Mouse (Mus musculus) liver, embryonic 16.5 days (tissue): ENCODE measurements around the gene Zfp93. TPM values are rescaled to one million over a fixed set of nuclear protein-coding genes. Genes with fewer than 3 reads are reported as not detected.
A peak's percentile ranks its signal among the peaks of the same experiment; 100 is the strongest.

Experiments
- ATAC-seq: fragments of 200-750 bp; cut with Nextera tagmentation; 2 replicates; pipeline ENCODE4 v1.8.0; 2017; ENCODE audit warnings: low read depth, mild to moderate bottlenecking, moderate number of reproducible peaks, moderate library complexity
- H3K27ac ChIP-seq: fragments of 300-500 bp; sonication (generic); 2 replicates; pipeline ENCODE4 v1.5.1; 2014; ENCODE audit warnings: mild to moderate bottlenecking, low read length
- H3K27me3 ChIP-seq: fragments of 300-500 bp; sonication (generic); 2 replicates; pipeline ENCODE4 v1.6.1; 2014; ENCODE audit warnings: low read depth, low read length, mixed read lengths; ENCODE audit not compliant: control insufficient read depth, insufficient read depth
- H3K36me3 ChIP-seq: fragments of 300-500 bp; sonication (generic); 2 replicates; pipeline ENCODE4 v1.6.1; 2014; ENCODE audit warnings: mild to moderate bottlenecking; ENCODE audit not compliant: control insufficient read depth, insufficient read depth
- H3K4me1 ChIP-seq: fragments of 300-500 bp; sonication (generic); 2 replicates; pipeline ENCODE4 v1.6.1; 2014; ENCODE audit warnings: low read depth, low read length, mixed read lengths; ENCODE audit not compliant: control insufficient read depth
- H3K4me2 ChIP-seq: fragments of 300-500 bp; sonication (generic); 2 replicates; pipeline ENCODE4 v1.6.1; 2014; ENCODE audit warnings: low read depth, low read length, mixed read lengths
- H3K4me3 ChIP-seq: fragments of 300-500 bp; sonication (generic); 2 replicates; pipeline ENCODE4 v1.5.1; 2014; ENCODE audit warnings: low read depth, mild to moderate bottlenecking, low read length
- H3K9ac ChIP-seq: fragments of 300-500 bp; sonication (generic); 2 replicates; pipeline ENCODE4 v1.6.1; 2014; ENCODE audit warnings: low read depth, low read length
- H3K9me3 ChIP-seq: fragments of 300-500 bp; sonication (generic); replicated peaks from 2 replicates; pipeline ENCODE4 v1.6.1; 2016; ENCODE audit warnings: low read length; ENCODE audit not compliant: control insufficient read depth
- WGBS: fragments of 180-500 bp; shearing (Covaris S2); extraction: QIAGEN DNeasy Blood & Tissue Kit; methylation state at CpG from one replicate; pipeline ENCODE4 v1.1.7; 2014; ENCODE audit not compliant: insufficient replicate concordance; 5-methylcytosine and 5-hydroxymethylcytosine counted together
- polyA plus RNA-seq: library from polyadenylated mRNA; unstranded; fragments of >200 nt; fragmentation: Nextera tagmentation; extraction: Ambion mirVana; gene quantifications from 2 replicates; pipeline ENCODE4 v1.2.1, GENCODE M21; 2015

Gene Zfp93
- polyA plus RNA-seq, 1 experiment from 2014 or later: 1.3 TPM

- Histone ChIP-seq H3K27me3 (no peaks in the 10 kb centered on the region), H3K4me1 (peaks cover 12% of the 10 kb centered on the region), H3K9ac (no peak overlapping the region), H3K4me3 (no peak overlapping the region), H3K27ac (no peak overlapping the region), H3K36me3 (no peaks in the 10 kb centered on the region; the same call in 1 of the 2 replicates), H3K4me2 (no peak overlapping the region), H3K9me3 (no peaks in the 10 kb centered on the region)
- WGBS: 81% methylated on average over 15 of the region's 15 CpGs
- no peak for ATAC-seq
Measured at GRCm38 (mm10) chr7:24297361-24298095, 27.3 kb downstream of the Zfp93 start.

- H3K9me3 ChIP-seq: no peaks in the 10 kb centered on the region
- H3K9ac ChIP-seq: peak overlapping the region; percentile 67
- H3K27ac ChIP-seq: no peak overlapping the region
- peaks cover 12% of the 10 kb centered on the region for H3K4me1 ChIP-seq
- peak overlapping the region; percentile 94 for H3K4me2 ChIP-seq
- H3K4me3 ChIP-seq: peak overlapping the region; percentile 74
- ATAC-seq: no peak
- no peaks in the 10 kb centered on the region for H3K27me3 ChIP-seq
- no peaks in the 10 kb centered on the region for H3K36me3 ChIP-seq
- WGBS: under 1% methylated on average over 11 of the region's 12 CpGs
Measured at GRCm38 (mm10) chr7:24298635-24298972, 28.4 kb downstream of the Zfp93 start.

- Histone ChIP-seq H3K36me3 (no peaks in the 10 kb centered on the region), H3K4me2 (peak overlapping the region; percentile 94), H3K27ac (peak overlapping the region; percentile 27; the same call in 1 of the 2 replicates), H3K9me3 (no peaks in the 10 kb centered on the region), H3K4me3 (peak overlapping the region; percentile 74), H3K9ac (peak overlapping the region; percentile 67), H3K4me1 (peaks cover 12% of the 10 kb centered on the region), H3K27me3 (no peaks in the 10 kb centered on the region)
- ATAC-seq: peak; percentile 76
- WGBS: under 1% methylated on average over 45 of the region's 47 CpGs
Measured at GRCm38 (mm10) chr7:24298973-24299708, 28.9 kb downstream of the Zfp93 start.

- peak overlapping the region; percentile 74 for H3K4me3 ChIP-seq
- peak overlapping the region; percentile 30; the same call in 1 of the 2 replicates for H3K9ac ChIP-seq
- no peaks in the 10 kb centered on the region for H3K27me3 ChIP-seq
- H3K9me3 ChIP-seq: no peaks in the 10 kb centered on the region
- peaks cover 12% of the 10 kb centered on the region for H3K4me1 ChIP-seq
- no peaks in the 10 kb centered on the region for H3K36me3 ChIP-seq
- under 1% methylated on average over 18 of the region's 18 CpGs for WGBS
- H3K27ac ChIP-seq: no peak overlapping the region
- peak overlapping the region; percentile 94 for H3K4me2 ChIP-seq
- ATAC-seq: no peak
Measured at GRCm38 (mm10) chr7:24299823-24300481, 29.7 kb downstream of the Zfp93 start.

GRCm38 (mm10) chr7:24300771-24301282, 30.6 kb downstream of the Zfp93 start, which contains the start of gene Zfp61:
TSS of gene Zfp61 (minus strand) at chr7:24301232.
- H3K27ac ChIP-seq: no peak within 1 kb of the TSS
- H3K4me3 ChIP-seq: peak within 1 kb of the TSS; percentile 74
- no peaks in the 10 kb centered on the region for H3K36me3 ChIP-seq
- ATAC-seq: peak; percentile 75
- no peaks in the 10 kb centered on the region for H3K9me3 ChIP-seq
- peaks cover 12% of the 10 kb centered on the region for H3K4me1 ChIP-seq
- no peaks in the 10 kb centered on the region for H3K27me3 ChIP-seq
- peak within 1 kb of the TSS; percentile 55 for H3K9ac ChIP-seq
- WGBS: 4% methylated on average over 13 of the region's 13 CpGs
- H3K4me2 ChIP-seq: peak within 1 kb of the TSS; percentile 94

- Histone ChIP-seq H3K9me3 (no peaks in the 10 kb centered on the region), H3K27ac (0 out of 2 replicates have a peak overlapping the region, but pooled peaks have one; percentile 45), H3K9ac (peak overlapping the region; percentile 64), H3K4me3 (peak overlapping the region; percentile 69), H3K4me2 (peak overlapping the region; percentile 87), H3K4me1 (peaks cover 10% of the 10 kb centered on the region), H3K36me3 (no peaks in the 10 kb centered on the region), H3K27me3 (no peaks in the 10 kb centered on the region)
- ATAC-seq: peak; percentile 45
- 25% methylated on average over 29 of the region's 29 CpGs for WGBS
Measured at GRCm38 (mm10) chr7:24315726-24316566, 45.7 kb downstream of the Zfp93 start.

- peak; percentile 95 for ATAC-seq
- Histone ChIP-seq H3K4me3 (peak within 1 kb of the TSS; percentile 69), H3K9ac (peak within 1 kb of the TSS; percentile 74), H3K27ac (peak within 1 kb of the TSS; percentile 75; the same call in 1 of the 2 replicates), H3K27me3 (no peaks in the 10 kb centered on the region), H3K36me3 (no peaks in the 10 kb centered on the region), H3K4me2 (peak within 1 kb of the TSS; percentile 87), H3K4me1 (peaks cover 10% of the 10 kb centered on the region), H3K9me3 (no peaks in the 10 kb centered on the region)
- WGBS: under 1% methylated on average over 33 of the region's 33 CpGs
Measured at GRCm38 (mm10) chr7:24316567-24317092, 46.4 kb downstream of the Zfp93 start, which contains the start of gene Zfp94. TSS of gene Zfp94 (minus strand) at chr7:24316666.

- H3K36me3 ChIP-seq: no peaks in the 10 kb centered on the region
Measured at GRCm38 (mm10) chr7:24318942-24319341, 48.7 kb downstream of the Zfp93 start.

More at GRCm38 (mm10) chr7:24318942-24319341, 48.7 kb downstream of the Zfp93 start:
- no peak overlapping the region for H3K4me3 ChIP-seq
- H3K4me1 ChIP-seq: peaks cover 10% of the 10 kb centered on the region
- H3K27ac ChIP-seq: no peak overlapping the region
- WGBS: 34% methylated on average over 6 of the region's 6 CpGs
- no peaks in the 10 kb centered on the region for H3K9me3 ChIP-seq
- no peak overlapping the region for H3K4me2 ChIP-seq
- no peak overlapping the region for H3K9ac ChIP-seq
- no peaks in the 10 kb centered on the region for H3K27me3 ChIP-seq
- ATAC-seq: no peak
